Mouse (Mus musculus) left cerebral cortex, postnatal 36 days (tissue): ENCODE measurements around the gene Mpp1. TPM values are rescaled to one million over a fixed set of nuclear protein-coding genes. Genes with fewer than 3 reads are reported as not detected.
"Not testable (repeated sequence)": the region's sequence is repeated elsewhere in the genome, so short reads cannot be mapped to it uniquely, and the experiment has no call there.

Experiments used
- DNase-seq, 2 experiments: peaks; one replicate each; pipeline ENCODE4 v3.0.0; 2021 to 2022; ENCODE audit warnings: low spot score in 2 of 2, mixed read lengths in 1 of 2
- intact Hi-C: fragments of 180-260 bp; cut with DNase I; formaldehyde crosslinking; loops from one replicate; pipeline ENCODE4 v1.15.1; 2025
- total RNA-seq, 2 experiments: library from RNA; stranded (reverse); gene quantifications; 2 replicates each; pipeline ENCODE4 v1.2.3; 2021

Gene Mpp1
- total RNA-seq: 10 to 100 TPM; 31.8 to 33.9 TPM

DNA sequence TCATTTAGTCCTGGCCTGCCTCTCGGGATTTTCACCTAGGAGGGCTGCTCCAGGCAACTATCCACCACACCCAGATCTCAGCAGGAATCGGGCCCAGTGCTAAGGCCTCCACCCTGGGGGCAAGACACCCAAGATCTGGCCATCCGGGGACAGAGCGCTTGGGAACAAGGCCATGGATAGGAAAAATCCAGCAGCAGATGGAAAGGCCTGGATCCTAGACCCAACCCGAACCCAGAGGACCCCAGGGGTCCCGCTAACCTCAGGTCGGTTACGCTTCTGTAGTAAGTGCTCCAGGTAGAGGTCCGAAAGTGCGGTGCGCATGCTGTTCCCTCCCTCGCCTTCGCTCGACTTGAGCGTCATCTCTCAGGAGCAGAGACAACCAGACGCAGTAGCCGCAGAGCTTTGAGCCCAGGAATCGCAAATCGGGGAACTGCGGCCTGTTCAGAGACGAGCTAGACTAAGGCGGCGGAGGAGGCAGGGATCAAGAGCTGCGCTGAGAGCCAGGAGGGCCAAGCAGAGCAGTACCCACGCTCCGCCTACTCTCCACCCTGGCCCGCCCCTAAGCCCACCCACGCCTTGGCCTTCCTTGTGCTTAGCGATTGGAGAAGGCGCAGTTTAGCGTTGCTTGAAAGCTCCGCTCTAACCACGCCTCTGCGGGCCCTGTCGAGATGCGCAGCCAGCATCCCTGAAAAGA, at the start of gene Mpp1:
Gene Mpp1 (minus strand): TSS at position 550 of the 694 bp plus-strand sequence.
- intact Hi-C loops: no loop called here
- DNase-seq: peak; percentile 50 to 63

- DNase-seq: no peak
- intact Hi-C loops: no loop called here
These were observed 32.9 kb upstream of the Mpp1 start, which contains the start of gene Smim9 for GRCm38 (mm10) chrX:75163670-75164069. Gene Smim9 (minus strand): TSS chrX:75163770.

DNA sequence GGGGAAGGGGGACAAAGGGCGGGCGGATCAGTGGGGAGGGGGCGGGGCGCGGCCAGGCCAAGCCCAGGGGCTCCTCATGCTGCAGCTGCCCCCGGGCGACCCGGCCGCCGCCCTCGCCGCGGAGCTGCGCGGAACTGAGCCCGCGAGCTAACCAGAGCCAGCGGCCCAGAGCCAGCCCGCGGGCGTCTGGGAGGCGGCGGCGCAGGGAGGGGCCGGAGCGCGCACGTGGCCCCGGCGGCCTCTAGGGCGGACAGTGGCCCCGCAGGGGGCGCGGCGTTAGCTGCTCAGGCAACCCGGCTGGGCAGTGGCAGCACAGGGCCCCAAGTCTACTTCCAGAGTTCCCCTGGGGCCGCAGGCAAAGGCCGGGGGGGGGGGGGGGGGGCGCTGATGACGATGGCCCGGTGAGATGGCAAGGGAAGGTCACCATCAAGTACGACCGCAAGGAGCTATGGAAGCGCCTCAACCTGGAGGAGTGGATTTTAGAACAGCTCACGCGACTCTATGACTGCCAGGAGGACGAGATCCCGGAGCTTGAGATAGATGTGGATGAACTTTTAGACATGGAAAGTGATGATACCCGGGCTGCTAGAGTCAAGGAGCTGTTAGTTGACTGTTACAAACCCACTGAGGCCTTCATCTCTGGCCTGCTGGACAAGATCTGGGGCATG, 24.9 kb upstream of the Mpp1 start:
- DNase-seq: peak in 1 of 2 experiments; percentile 6
- intact Hi-C loops: no loop called here

DNA sequence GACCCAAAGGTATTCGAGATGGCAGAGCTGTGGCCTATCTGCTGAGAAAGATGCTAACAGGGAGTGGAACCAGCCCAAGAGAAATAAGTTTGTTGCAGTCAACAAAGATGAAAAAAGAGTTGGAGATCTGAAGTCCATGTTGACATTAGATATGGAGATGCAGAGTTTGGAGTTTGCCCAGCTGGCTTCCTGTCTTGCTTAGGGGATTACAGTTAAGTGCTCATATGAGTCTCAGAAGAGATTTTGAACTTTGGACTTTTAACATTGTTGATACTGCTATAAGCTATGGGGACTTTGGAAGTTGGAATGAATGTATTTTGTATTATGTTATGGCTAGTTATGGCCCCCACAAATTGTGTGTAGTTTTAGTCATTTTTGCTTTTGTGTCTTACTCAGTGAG, 21.4 kb upstream of the Mpp1 start:
- DNase-seq: no peak
- intact Hi-C loops: no loop called here

GRCm38 (mm10) chrX:75150304-75150703, 19.5 kb upstream of the Mpp1 start:
- no peak for DNase-seq
- intact Hi-C loops: no loop called here

DNA sequence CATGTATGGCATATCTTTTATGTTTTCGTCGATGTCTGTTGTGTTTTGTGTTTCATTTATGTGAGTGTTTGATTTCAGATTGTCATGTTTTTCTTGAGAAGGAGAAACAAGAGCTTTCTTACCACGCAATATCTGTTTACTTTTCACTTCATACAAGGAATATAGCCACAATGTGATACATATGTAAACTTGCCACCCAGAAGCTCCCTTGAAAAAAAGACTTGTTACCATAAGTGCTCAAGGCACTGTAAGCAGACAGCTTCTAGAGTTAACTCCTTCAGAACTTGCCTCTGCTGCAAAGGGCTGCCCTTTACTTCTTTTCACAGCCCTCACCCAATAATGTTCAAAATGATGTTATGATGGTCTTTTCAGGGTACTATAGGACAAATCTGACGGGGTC, 17.6 kb upstream of the Mpp1 start:
- intact Hi-C loops: no loop called here
- no peak for DNase-seq

GRCm38 (mm10) chrX:75143124-75143555, 12.3 kb upstream of the Mpp1 start:
- intact Hi-C loops: not testable (repeated sequence)
- peak in 1 of 2 experiments; percentile 6 for DNase-seq

- DNase-seq: no peak
- intact Hi-C loops: no loop called here
These were observed 7.4 kb upstream of the Mpp1 start for GRCm38 (mm10) chrX:75138182-75138581.

- DNase-seq: no peak
- intact Hi-C loops: no loop called here
These were observed 6.9 kb upstream of the Mpp1 start for GRCm38 (mm10) chrX:75137729-75138128.

GRCm38 (mm10) chrX:75136938-75137337, 6.1 kb upstream of the Mpp1 start:
- DNase-seq: no peak
- intact Hi-C loops: no loop called here

DNA sequence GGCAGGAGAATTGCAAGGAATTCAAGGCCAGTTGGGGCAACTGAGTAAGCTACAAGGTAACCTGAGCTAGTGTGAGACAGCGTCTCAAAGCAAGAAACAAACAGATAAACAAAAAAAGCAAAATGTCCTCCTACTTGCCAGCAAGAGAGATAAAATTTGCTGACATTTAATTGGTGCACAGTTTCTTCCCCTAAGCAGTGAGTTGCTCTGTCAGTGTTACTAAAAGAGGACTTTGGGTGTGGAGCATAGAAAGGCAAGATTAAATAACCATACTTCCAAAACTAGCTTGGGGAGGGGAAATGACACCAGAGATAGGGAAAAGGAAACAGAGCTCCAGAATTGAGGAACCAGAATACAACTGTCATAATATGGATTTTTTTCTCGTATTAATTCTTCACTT, 1.3 kb downstream of the Mpp1 start:
- intact Hi-C loops: no loop called here
- DNase-seq: no peak

GRCm38 (mm10) chrX:75128333-75128980, 2.4 kb downstream of the Mpp1 start:
- intact Hi-C loops: no loop called here
- DNase-seq: no peak

DNA sequence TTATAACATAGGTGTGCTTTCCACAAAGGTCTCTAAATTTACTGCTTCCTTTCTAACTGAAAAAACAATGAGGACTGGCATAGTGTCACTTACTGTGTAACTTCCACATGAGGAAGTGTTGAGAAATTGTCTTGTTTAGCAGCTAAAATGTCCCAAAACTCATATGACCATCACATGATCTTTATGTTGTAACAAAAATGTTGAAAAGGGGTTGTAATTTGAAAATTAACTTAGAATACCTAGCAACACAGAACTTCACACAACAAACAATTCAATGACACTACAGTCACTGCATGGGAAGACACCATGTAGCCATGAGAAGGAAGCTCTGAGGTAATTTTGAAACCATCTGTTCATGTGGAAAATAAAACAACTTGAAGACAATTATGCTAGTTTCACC, 3.9 kb downstream of the Mpp1 start:
- intact Hi-C loops: no loop called here
- DNase-seq: no peak

- intact Hi-C loops: no loop called here
- no peak for DNase-seq
These were observed 5.2 kb downstream of the Mpp1 start for GRCm38 (mm10) chrX:75125606-75126005.

DNA sequence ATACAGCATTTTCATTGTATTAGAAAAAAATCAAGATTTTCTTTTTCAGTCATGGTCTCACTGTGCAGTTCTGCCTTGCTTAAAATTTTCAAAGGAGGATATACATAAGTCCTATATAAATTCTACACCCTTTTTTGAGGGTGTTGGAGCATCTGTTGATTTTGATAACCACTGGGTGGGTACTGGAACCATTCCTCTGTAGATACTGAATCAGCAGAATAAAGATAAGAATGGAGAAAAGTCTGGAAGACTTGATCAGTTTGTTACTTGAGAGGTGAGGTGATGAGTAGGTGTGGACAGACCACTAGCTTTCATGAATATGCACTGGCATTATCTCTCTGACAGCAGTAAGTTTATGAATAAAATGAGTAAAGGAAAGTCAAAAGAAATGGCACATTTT, 15.3 kb downstream of the Mpp1 start:
- no peak for DNase-seq
- intact Hi-C loops: no loop called here

GRCm38 (mm10) chrX:75102293-75102692, 28.5 kb downstream of the Mpp1 start:
- no peak for DNase-seq
- intact Hi-C loops: no loop called here

DNA sequence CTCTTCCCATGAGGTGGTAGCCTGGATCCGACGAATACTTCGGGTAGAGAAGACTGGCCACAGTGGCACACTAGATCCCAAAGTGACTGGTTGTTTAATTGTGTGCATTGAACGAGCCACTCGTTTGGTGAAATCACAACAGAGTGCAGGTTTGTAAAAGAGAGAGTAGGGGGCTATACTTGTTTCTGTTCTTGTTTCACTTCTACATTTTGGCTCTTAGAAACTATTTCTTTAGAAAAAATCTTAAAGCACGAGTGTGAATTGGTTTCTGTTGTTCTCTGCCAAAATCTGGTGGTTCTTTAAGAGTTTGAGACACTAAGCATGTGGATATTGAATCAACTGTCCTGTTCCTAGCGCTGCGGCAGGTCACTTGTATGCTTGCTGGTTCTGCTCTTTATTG, 32.0 kb downstream of the Mpp1 start:
- no peak for DNase-seq
- intact Hi-C loops: no loop called here

- no peak for DNase-seq
- intact Hi-C loops: no loop called here
These were observed 34.5 kb downstream of the Mpp1 start for GRCm38 (mm10) chrX:75096163-75096770.

- DNase-seq: peak; percentile 82 to 84
- intact Hi-C loops: no loop called here
These were observed 35.2 kb downstream of the Mpp1 start, which contains the start of gene Dkc1 for GRCm38 (mm10) chrX:75095369-75096162. Gene Dkc1 (plus strand): TSS chrX:75095854.

GRCm38 (mm10) chrX:75085654-75086053, 45.2 kb downstream of the Mpp1 start:
- DNase-seq: no peak
- intact Hi-C loops: no loop called here
